Mouse (Mus musculus): ENCODE data around the gene Rnf169. TPM values are rescaled to one million over a fixed set of nuclear protein-coding genes. Genes with fewer than 3 reads are reported as not detected.
"Not testable (repeated sequence)": the region's sequence is repeated elsewhere in the genome, so short reads cannot be mapped to it uniquely, and the experiment has no call there.

Gene Rnf169
- total RNA-seq, 1 experiment from 2014 or later, result 20.6 TPM

- ATAC-seq (replicated peaks; ENCODE audit: low read depth, poor library complexity, severe bottlenecking), result no peak
These were observed 2.3 kb upstream of the Rnf169 start for GRCm38 (mm10) chr7:99982256-99983242.

- no peak for ATAC-seq (replicated peaks; ENCODE audit: low read depth, poor library complexity, severe bottlenecking)
These were observed 1.1 kb upstream of the Rnf169 start for GRCm38 (mm10) chr7:99981311-99981710.

GRCm38 (mm10) chr7:99979546-99980131 is 609 bp downstream of the Rnf169 start:
- ATAC-seq (replicated peaks; ENCODE audit: low read depth, poor library complexity, severe bottlenecking), result no peak

- ATAC-seq (replicated peaks; ENCODE audit: low read depth, poor library complexity, severe bottlenecking), result no peak
These were observed 1.2 kb downstream of the Rnf169 start for GRCm38 (mm10) chr7:99979081-99979480.

- no peak for ATAC-seq (replicated peaks; ENCODE audit: low read depth, poor library complexity, severe bottlenecking)
These were observed 2.2 kb downstream of the Rnf169 start for GRCm38 (mm10) chr7:99978041-99978440.

- no peak for ATAC-seq (replicated peaks; ENCODE audit: low read depth, poor library complexity, severe bottlenecking)
These were observed 4.3 kb downstream of the Rnf169 start for GRCm38 (mm10) chr7:99975819-99976575.

GRCm38 (mm10) chr7:99974208-99974970 is 5.9 kb downstream of the Rnf169 start:
- ATAC-seq (replicated peaks; ENCODE audit: low read depth, poor library complexity, severe bottlenecking), result no peak

- ATAC-seq (replicated peaks; ENCODE audit: low read depth, poor library complexity, severe bottlenecking), result not testable (repeated sequence)
These were observed 7.3 kb downstream of the Rnf169 start for GRCm38 (mm10) chr7:99972912-99973311.

GRCm38 (mm10) chr7:99971926-99972325 is 8.3 kb downstream of the Rnf169 start:
- no peak for ATAC-seq (replicated peaks; ENCODE audit: low read depth, poor library complexity, severe bottlenecking)

GRCm38 (mm10) chr7:99969151-99969550 is 11.1 kb downstream of the Rnf169 start:
- no peak for ATAC-seq (replicated peaks; ENCODE audit: low read depth, poor library complexity, severe bottlenecking)

GRCm38 (mm10) chr7:99966011-99966721 is 14.1 kb downstream of the Rnf169 start:
- ATAC-seq (replicated peaks; ENCODE audit: low read depth, poor library complexity, severe bottlenecking), result no peak

GRCm38 (mm10) chr7:99965020-99965841 is 15.0 kb downstream of the Rnf169 start:
- no peak for ATAC-seq (replicated peaks; ENCODE audit: low read depth, poor library complexity, severe bottlenecking)

- no peak for ATAC-seq (replicated peaks; ENCODE audit: low read depth, poor library complexity, severe bottlenecking)
These were observed 16.9 kb downstream of the Rnf169 start for GRCm38 (mm10) chr7:99963237-99963860.

GRCm38 (mm10) chr7:99962536-99963236 is 17.6 kb downstream of the Rnf169 start:
- peak; percentile 87 for ATAC-seq (replicated peaks; ENCODE audit: low read depth, poor library complexity, severe bottlenecking)

GRCm38 (mm10) chr7:99961518-99961917 is 18.7 kb downstream of the Rnf169 start:
- no peak for ATAC-seq (replicated peaks; ENCODE audit: low read depth, poor library complexity, severe bottlenecking)

- not testable (repeated sequence) for ATAC-seq (replicated peaks; ENCODE audit: low read depth, poor library complexity, severe bottlenecking)
These were observed 19.7 kb downstream of the Rnf169 start for GRCm38 (mm10) chr7:99960571-99960970.

- ATAC-seq (replicated peaks; ENCODE audit: low read depth, poor library complexity, severe bottlenecking), result no peak
These were observed 22.9 kb downstream of the Rnf169 start for GRCm38 (mm10) chr7:99957226-99957965.
